Mouse (Mus musculus) limb, embryonic 10.5 days (tissue): ENCODE data around the gene Nodal. TPM values are rescaled to one million over a fixed set of nuclear protein-coding genes. Genes with fewer than 3 reads are reported as not detected.

ENCODE experiments used
- DNase-seq: peaks from one replicate; pipeline ENCODE4 v3.0.0-alpha.2; 2017; ENCODE audit warnings: low spot score
- H3K27ac ChIP-seq: fragments of 300-500 bp; sonication (generic); 2 replicates; pipeline ENCODE4 v1.5.1; 2016; ENCODE audit warnings: mild to moderate bottlenecking
- H3K27me3 ChIP-seq: fragments of 300-500 bp; sonication (generic); 2 replicates; pipeline ENCODE4 v1.6.1; 2016; ENCODE audit warnings: low read depth, mild to moderate bottlenecking; ENCODE audit not compliant: poor library complexity, severe bottlenecking
- H3K36me3 ChIP-seq: fragments of 300-500 bp; sonication (generic); 2 replicates; pipeline ENCODE4 v1.6.1; 2016; ENCODE audit warnings: mild to moderate bottlenecking, moderate library complexity
- H3K4me1 ChIP-seq: fragments of 300-500 bp; sonication (generic); 2 replicates; pipeline ENCODE4 v1.6.1; 2016
- H3K4me3 ChIP-seq: fragments of 300-500 bp; sonication (generic); 2 replicates; pipeline ENCODE4 v1.5.1; 2016; ENCODE audit warnings: mild to moderate bottlenecking, moderate library complexity
- H3K9me3 ChIP-seq: fragments of 300-500 bp; sonication (generic); replicated peaks from 2 replicates; pipeline ENCODE4 v1.6.1; 2016; ENCODE audit warnings: mild to moderate bottlenecking
- WGBS: fragments of 180-500 bp; shearing (Covaris S2); methylation state at CpG from one replicate; pipeline ENCODE4 v1.1.7; 2016; 5-methylcytosine and 5-hydroxymethylcytosine counted together
- polyA plus RNA-seq: library from polyadenylated mRNA; unstranded; fragments of >200 nt; fragmentation: Nextera tagmentation; extraction: Ambion mirVana; gene quantifications from 2 replicates; pipeline ENCODE4 v1.2.1, GENCODE M21; 2016

Nodal gene
- polyA plus RNA-seq, result 0.13 and 0.36 TPM in 2 replicates

DNA sequence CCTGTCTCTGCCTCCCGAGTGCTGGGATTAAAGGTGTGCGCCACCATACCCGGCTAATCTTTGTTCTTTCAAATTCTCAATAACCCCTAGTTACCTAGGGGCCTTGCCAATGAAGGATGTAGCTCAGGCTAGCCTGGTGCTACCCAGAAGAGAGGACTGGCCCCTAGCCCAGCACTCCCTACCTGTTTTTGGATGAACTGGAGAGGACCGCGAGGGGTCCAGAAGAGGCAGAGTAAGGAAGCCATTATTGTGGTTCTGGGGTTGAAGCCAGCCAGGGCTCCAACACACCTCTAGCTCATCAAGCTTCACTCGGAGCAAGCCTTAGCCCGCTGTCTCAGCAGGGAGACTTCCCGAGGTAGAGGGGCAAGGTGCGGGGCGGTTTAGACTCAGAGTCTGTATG, at the start of gene Nodal:
Nodal (plus strand) TSS at position 301 of the 400 bp plus-strand sequence.
- DNase-seq, result peak; percentile 46
- Histone ChIP-seq H3K9me3 (no peaks in the 10 kb centered on the region), H3K27me3 (peaks cover 79% of the 10 kb centered on the region), H3K4me1 (peaks cover 21% of the 10 kb centered on the region), H3K4me3 (peak within 1 kb of the TSS; percentile 58), H3K36me3 (no peaks in the 10 kb centered on the region), H3K27ac (peak within 1 kb of the TSS; percentile 56; the same call in 1 of the 2 replicates)
- WGBS, result 19% methylated on average over 10 of the region's 10 CpGs

DNA sequence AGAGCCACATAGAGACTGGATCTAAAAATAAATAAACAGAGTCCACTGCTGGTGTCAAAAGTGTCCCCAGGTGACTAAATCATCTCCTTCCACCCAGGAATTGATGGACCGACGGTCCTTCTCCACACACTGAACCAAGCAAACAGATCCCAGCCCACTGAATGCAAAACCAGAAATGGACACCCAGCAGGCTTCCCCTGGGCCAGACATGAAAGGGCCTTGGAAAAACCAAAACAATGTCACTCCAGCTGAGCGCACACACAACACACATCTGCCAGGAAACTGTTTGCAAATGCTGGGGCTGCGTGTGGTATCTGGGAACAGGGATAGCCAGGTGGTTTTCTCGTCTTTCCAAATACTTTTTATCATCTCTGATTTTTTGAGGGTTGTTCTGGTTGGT, 48.0 kb upstream of the Nodal start:
- Histone ChIP-seq H3K9me3 (no peaks in the 10 kb centered on the region), H3K36me3 (no peaks in the 10 kb centered on the region), H3K4me3 (no peak overlapping the region), H3K4me1 (peaks cover 73% of the 10 kb centered on the region), H3K27me3 (no peaks in the 10 kb centered on the region), H3K27ac (peak overlapping the region; percentile 27)
- no peak for DNase-seq
- 73% methylated on average over 5 of the region's 5 CpGs for WGBS

DNA sequence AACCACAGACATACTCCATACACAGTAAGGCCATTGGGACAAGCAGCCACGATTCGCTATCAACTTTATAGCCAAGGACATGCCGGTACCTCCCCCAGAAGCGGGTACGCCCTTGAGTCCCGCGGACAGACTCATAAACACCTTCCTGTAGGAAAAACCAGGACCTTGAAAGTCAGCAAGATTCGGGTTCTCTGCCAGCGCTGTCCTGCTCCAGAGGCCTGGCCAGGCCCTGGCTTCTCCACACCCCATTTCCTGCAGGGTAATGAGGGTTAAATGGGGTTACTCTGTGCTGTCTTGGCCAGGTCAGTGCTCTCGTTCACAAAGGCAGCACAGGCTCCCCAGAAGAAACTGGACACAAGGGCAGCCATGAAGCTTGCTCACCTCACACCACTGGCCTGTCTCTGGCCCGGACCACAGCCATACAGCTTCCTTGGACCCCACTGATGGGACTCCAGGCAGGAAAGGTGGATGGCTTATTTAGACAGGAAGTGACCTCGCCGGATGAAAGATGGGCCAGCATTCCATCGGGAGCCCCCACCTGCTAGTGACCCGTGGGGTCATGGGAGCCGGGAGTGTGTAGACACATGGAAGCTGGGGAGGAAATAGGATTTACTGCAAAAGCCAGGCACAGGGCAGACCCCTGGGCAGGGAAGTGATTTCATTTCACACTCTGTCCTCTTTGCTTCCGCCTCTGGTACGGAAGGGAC, 47.3 kb upstream of the Nodal start:
- H3K36me3 ChIP-seq, result no peaks in the 10 kb centered on the region
- peak; percentile 48 for DNase-seq
- WGBS, result 41% methylated on average over 18 of the region's 18 CpGs
- H3K27me3 ChIP-seq, result no peaks in the 10 kb centered on the region
- no peaks in the 10 kb centered on the region for H3K9me3 ChIP-seq
- peaks cover 78% of the 10 kb centered on the region for H3K4me1 ChIP-seq
- 0 out of 2 replicates have a peak overlapping the region, but pooled peaks have one; percentile 0 for H3K4me3 ChIP-seq
- H3K27ac ChIP-seq, result peak overlapping the region; percentile 72

DNA sequence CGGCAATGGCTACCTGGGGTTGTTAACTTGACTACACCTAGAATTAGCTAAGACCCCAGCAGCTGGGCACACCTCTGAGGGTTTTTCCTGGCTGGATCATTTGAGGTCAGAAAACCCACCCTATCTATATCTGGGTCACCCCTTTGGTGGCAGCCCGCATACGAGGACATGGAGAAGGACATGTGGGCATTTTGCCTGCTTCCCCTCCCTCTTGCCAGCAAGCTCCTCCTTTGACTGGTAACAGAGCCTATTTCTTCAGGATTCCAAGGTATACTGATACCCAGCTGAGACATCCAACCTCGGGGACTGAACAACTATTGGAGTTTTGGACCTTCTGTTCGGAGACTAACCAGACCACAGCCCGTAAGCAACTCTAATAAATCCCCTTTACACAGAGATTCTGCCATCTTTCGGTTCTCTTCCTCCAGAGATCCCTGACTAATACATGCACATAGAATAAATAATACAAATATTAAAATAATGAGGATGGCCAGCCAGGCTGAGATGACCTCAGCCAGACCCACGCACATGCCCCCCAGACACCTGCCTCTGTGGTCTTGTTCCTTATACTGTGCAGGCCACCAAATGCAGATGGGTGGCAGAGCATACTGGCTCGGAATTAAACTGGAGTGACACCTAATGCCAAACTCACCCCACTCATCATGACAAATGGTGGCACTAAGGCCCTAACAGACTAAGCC, 45.7 kb upstream of the Nodal start:
- 86% methylated on average over 9 of the region's 9 CpGs for WGBS
- Histone ChIP-seq H3K4me3 (no peak overlapping the region), H3K27me3 (no peaks in the 10 kb centered on the region), H3K36me3 (no peaks in the 10 kb centered on the region), H3K27ac (peak overlapping the region; percentile 61; the same call in 1 of the 2 replicates), H3K4me1 (peaks cover 74% of the 10 kb centered on the region), H3K9me3 (no peaks in the 10 kb centered on the region)
- no peak for DNase-seq

DNA sequence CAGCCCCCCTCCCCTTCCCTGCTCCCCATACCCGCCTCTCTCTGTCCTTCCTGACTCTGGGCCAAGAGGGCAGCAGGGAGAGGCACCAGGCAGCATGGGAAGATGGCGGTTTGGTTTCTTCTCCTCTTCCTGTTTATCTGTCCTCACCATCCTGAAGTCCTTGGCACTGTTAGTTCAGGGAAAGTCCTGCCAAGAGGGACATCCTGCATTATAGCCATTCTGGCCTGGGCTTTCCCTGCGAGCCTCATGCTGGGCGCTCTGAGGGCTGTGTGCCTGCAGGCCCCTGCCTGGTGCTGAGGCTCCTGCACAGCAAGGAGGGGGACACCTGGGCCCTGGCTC, 45.2 kb upstream of the Nodal start:
- Histone ChIP-seq H3K27me3 (no peaks in the 10 kb centered on the region), H3K4me1 (peaks cover 69% of the 10 kb centered on the region), H3K4me3 (no peak overlapping the region), H3K9me3 (no peaks in the 10 kb centered on the region), H3K27ac (peak overlapping the region; percentile 61), H3K36me3 (no peaks in the 10 kb centered on the region)
- 73% methylated on average over 4 of the region's 4 CpGs for WGBS
- no peak for DNase-seq

DNA sequence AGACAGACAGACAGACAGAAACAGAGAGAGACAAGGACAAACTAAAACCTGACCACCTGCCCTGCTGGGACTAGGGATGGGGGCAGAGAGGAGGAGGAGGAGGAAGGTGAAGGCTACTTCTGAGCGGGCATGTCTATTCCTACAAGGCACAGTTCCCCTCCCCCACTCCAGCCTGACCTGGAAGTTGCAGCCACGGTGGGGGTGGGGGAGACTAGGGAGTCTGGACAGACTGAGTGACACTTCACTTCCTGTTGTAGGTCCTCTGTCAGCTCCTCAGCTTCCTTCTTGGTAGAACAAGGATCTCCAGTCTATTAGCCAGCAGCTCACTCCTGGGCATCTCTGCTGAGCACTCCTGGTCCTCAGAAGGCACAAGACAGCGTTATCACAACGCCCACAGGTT, 43.7 kb upstream of the Nodal start:
- no peak for DNase-seq
- Histone ChIP-seq H3K36me3 (no peaks in the 10 kb centered on the region), H3K4me3 (no peak overlapping the region), H3K27me3 (no peaks in the 10 kb centered on the region), H3K4me1 (peaks cover 68% of the 10 kb centered on the region), H3K9me3 (no peaks in the 10 kb centered on the region), H3K27ac (peak overlapping the region; percentile 0)
- 46% methylated on average over 4 of the region's 4 CpGs for WGBS

DNA sequence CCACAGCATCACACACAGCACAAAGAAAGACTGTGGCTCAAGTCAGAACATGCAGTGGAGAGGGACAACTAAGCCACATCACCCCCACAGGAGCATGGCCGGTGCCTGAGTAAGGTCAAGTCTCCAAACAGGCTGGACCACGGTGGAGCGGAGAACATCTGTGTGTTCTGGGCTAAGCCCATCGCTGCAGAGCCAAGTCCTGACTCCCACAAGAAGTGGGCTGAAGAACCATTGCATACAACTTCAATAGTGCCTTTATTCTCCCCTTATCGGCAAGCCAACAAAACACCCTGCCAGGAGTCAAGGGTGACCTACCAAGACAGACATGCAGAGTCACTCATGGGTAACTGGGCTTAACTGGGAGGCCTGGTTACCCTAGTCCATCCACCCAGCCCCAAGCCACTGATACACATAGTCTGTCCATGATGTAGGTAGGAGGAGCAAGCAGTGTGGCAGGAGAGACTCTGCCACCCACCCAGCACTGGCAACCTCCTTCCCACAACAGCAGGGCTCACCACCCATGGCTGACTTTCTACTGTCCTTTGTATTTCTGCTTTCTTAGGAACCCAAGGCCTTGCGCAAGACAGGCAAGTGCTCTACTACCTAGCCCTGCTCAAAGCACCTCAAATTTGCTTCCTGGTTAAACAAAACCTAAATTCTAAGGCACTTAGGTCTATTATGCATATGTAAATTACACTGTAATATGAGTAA, 42.8 kb upstream of the Nodal start:
- peak overlapping the region; percentile 0 for H3K27ac ChIP-seq
- H3K4me1 ChIP-seq, result peaks cover 64% of the 10 kb centered on the region
- no peak for DNase-seq
- H3K4me3 ChIP-seq, result no peak overlapping the region
- no peaks in the 10 kb centered on the region for H3K9me3 ChIP-seq
- no peaks in the 10 kb centered on the region for H3K36me3 ChIP-seq
- H3K27me3 ChIP-seq, result no peaks in the 10 kb centered on the region
- 87% methylated on average over 6 of the region's 6 CpGs for WGBS

DNA sequence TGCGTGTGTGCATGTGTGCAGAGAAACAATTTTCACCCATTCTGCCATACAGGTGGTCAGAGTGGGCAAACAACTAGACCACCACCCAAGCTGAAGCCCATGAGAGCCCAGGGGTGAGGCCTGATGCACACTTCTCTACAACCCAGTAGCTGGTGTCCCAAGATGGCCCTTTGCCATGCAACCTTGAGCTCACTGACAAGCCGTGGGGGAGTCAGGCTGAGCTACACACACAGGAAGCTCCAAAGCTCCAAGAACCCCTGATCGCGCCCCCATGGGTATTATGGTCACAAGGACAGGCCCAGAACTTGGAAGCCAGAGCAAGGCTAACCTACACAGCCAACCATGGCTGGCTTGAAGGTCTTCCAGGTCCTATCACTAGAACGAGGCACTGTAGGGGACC, 39.7 kb upstream of the Nodal start:
- H3K36me3 ChIP-seq, result no peaks in the 10 kb centered on the region
- no peaks in the 10 kb centered on the region for H3K9me3 ChIP-seq
- H3K27ac ChIP-seq, result no peak overlapping the region
- no peak for DNase-seq
- H3K4me3 ChIP-seq, result no peak overlapping the region
- 95% methylated on average over 5 of the region's 5 CpGs for whole genome bisulfite sequencing
- peaks cover 19% of the 10 kb centered on the region; the same call in 1 of the 2 replicates for H3K27me3 ChIP-seq
- peaks cover 65% of the 10 kb centered on the region for H3K4me1 ChIP-seq

DNA sequence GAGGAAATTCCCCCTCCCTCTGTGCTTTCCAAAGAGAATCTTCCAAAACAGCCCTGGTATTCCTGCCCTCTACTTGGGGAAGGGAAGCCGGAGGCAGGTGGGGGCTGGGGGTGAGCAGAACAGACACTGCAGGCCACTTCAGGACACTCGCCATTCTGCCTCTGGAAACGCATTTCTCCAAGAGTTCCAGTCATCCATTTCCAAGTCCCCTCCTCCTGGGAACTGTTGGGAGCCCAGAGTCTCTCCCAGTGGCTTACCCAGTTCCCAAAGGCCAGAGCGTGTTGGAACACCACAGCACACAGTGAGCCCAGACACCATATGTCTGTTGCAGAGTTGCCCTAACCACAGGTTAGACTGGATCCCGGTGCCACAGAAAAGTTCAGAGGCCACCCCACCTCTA, 39.1 kb upstream of the Nodal start:
- WGBS, result 89% methylated on average over 5 of the region's 5 CpGs
- no peak overlapping the region for H3K27ac ChIP-seq
- H3K4me1 ChIP-seq, result peaks cover 66% of the 10 kb centered on the region

DNA sequence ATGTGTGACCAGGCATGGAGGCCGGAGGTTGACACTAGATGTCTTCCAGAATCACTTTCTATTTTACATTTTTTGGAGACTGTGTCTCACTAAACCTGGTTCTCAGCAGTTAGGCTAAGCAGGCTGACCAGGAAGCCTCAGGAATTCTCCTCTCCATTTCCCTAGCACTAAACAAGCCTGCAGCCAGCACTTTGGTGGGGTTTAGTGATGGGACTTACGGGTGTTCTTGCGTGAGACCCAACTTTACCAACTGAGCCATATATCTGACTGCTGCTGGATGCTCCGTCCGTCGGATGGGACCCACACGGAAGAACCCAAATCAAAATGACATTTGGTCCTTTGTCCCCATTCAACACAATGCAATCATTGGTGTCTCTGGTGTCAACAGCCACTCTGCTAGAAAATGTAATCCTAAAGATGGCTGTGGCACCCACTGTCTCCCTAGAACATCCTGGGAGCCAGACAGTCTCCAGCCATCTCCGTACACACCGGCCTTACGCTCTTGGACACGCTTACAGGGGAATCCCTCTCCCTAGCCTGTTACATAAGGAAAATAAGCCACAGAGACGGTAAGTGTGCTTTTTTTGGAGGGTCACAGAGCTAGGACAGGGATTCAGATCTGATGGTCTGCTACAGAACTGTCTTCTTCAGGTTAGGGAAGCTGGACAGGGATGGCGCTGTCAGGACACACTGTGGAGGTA, 38.3 kb upstream of the Nodal start:
- Histone ChIP-seq H3K36me3 (no peaks in the 10 kb centered on the region), H3K4me1 (peaks cover 65% of the 10 kb centered on the region), H3K27ac (no peak overlapping the region), H3K27me3 (peaks cover 19% of the 10 kb centered on the region; the same call in 1 of the 2 replicates), H3K9me3 (no peaks in the 10 kb centered on the region), H3K4me3 (no peak overlapping the region)
- 90% methylated on average over 13 of the region's 13 CpGs for WGBS
- no peak for DNase-seq

More for the DNA sequence above, 39.1 kb upstream of the Nodal start:
- Histone ChIP-seq H3K36me3 (no peaks in the 10 kb centered on the region), H3K9me3 (no peaks in the 10 kb centered on the region), H3K4me3 (no peak overlapping the region), H3K27me3 (peaks cover 19% of the 10 kb centered on the region; the same call in 1 of the 2 replicates)
- no peak for DNase-seq

DNA sequence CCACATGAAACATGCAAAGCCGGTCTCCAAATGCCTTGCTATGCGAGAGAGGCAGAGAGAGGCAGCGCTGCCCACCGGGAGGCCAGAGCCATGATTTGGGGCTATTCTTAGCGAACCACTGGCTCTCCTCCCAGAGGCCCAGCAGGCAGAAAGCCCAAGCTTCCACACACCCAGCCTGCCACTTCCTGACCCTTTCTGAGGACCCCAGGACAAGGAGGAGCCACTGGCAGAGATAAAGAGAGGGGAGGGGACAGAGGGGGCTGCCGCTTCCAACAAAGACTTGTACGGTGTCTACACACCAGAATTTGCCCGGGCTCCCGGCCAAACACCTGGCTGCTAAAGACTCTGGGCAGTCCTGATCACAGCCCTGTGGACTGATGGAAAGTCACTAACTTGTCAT, 37.6 kb upstream of the Nodal start:
- DNase-seq, result no peak
- 20% methylated on average over 9 of the region's 9 CpGs for WGBS
- H3K4me1 ChIP-seq, result peaks cover 58% of the 10 kb centered on the region
- H3K4me3 ChIP-seq, result peak overlapping the region; percentile 65; the same call in 1 of the 2 replicates
- no peaks in the 10 kb centered on the region for H3K36me3 ChIP-seq
- no peaks in the 10 kb centered on the region for H3K9me3 ChIP-seq
- H3K27ac ChIP-seq, result peak overlapping the region; percentile 14
- H3K27me3 ChIP-seq, result peaks cover 25% of the 10 kb centered on the region; the same call in 1 of the 2 replicates

DNA sequence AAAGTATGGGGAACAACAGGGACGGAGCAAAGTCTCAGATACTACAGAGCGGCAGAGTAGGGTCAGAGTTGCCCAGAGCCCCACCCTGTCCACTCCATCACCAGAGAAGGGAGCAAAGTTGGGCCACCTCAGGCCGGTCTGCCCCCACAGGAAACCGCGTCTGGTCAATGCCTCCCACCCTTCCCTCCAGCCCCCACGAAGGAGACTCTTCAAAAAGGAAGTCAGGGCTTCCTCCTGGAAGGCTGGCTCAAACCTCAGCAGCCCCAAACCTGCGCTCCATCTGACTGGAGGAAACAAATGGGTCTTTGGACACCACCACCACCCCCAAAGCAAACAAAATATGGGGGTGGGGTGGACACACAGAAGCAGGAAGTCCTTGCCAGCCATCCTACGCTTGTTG, 35.9 kb upstream of the Nodal start:
- WGBS, result 14% methylated on average over 8 of the region's 8 CpGs
- H3K4me1 ChIP-seq, result peaks cover 61% of the 10 kb centered on the region
- H3K27me3 ChIP-seq, result peaks cover 25% of the 10 kb centered on the region; the same call in 1 of the 2 replicates
- no peaks in the 10 kb centered on the region for H3K9me3 ChIP-seq
- peak overlapping the region; percentile 65 for H3K4me3 ChIP-seq
- no peak for DNase-seq
- peak overlapping the region; percentile 87 for H3K27ac ChIP-seq
- H3K36me3 ChIP-seq, result no peaks in the 10 kb centered on the region
